Mouse (Mus musculus): ENCODE data around the gene Megf8.

DNA sequence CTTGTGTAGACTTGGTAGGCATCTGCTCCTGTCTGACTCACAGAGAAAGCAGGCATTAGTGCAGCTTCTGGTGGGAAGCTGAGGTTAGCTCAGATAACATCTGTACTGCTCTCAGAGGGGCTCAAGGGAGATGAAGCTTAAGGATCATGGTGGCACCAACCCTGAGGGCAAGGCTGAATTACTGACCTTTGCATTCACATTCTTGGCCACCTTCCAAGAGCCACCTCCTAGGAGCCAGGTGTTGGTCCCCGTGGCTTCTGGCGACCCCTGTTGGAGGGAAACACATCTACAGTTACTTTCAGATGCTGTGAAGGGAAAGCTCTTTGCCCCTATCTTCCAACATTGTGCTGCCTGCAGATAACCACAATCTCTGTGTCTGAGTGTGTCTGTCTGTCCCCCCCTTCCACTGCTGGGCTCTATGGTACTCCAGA is 85.7 kb downstream of the Megf8 start:
- TF ChIP-seq CTCF (IDR thresholded peaks at IDR 0.05; ENCODE audit: borderline replicate concordance, extremely low read depth, insufficient read depth, insufficient read length): peak; percentile 48; the same call in 1 of the 2 replicates
- TF ChIP-seq POLR2A (IDR thresholded peaks at IDR 0.05; ENCODE audit: borderline replicate concordance, extremely low read depth, insufficient read depth, insufficient read length, poor library complexity, severe bottlenecking): no peak

Data from brain, embryonic 14.5 days (tissue).